ENCODE assay signal across 14 mouse cellular contexts in genomic region chr16:31172229-31172628, GRCm38 (mm10).
"Had no signal": no experiment of that assay in that cellular context is flagged by ENCODE, and none has a peak within 500 bp of the region (broad histone marks: within the 10 kb centered on the region; RNA-seq: fewer than 3 reads in every experiment).

No protein-coding gene starts in this region.

- DNase-seq: kidney, adult 2 months; kidney, postnatal 25 days; left cerebral cortex, postnatal 4 days; lung, adult 18-20 months; lung, postnatal 14 days; lung, postnatal 4 days; midbrain, embryonic 14.5 days; right cerebral cortex, postnatal 4 days; thymus, postnatal 25 days had no signal

- H3K9ac ChIP-seq: limb, embryonic 13.5 days; lung, embryonic 15.5 days had no signal

- H3K36me3 ChIP-seq: limb, embryonic 13.5 days; lung, embryonic 15.5 days had no signal

- H3K4me2 ChIP-seq: limb, embryonic 13.5 days; lung, embryonic 15.5 days; midbrain, embryonic 11.5 days had no signal

- H3K9me3 ChIP-seq: limb, embryonic 13.5 days; lung, embryonic 15.5 days had no signal

- H3K4me3 ChIP-seq: limb, embryonic 13.5 days; lung, embryonic 15.5 days had no signal

- H3K27me3 ChIP-seq: limb, embryonic 13.5 days; lung, embryonic 15.5 days had no signal

- ATAC-seq: intestine, postnatal 0 days had no signal

- H3K27ac ChIP-seq: kidney, postnatal 0 days; limb, embryonic 13.5 days; lung, embryonic 15.5 days had no signal
